Mouse (Mus musculus) yolk sac, embryonic 10.5 days (tissue): Measurements from ENCODE around the gene Fto.
A peak's percentile ranks its signal among the peaks of the same experiment; 100 is the strongest.

Source experiments
- DNase-seq: peaks from one replicate; pipeline ENCODE4 v3.0.0-alpha.2; 2017; ENCODE audit warnings: low spot score

The Fto gene

GRCm38 (mm10) chr8:91611723-91612362 lies 298.5 kb downstream of the Fto start:
- DNase-seq = no peak

- no peak for DNase-seq
These were observed 299.2 kb downstream of the Fto start for GRCm38 (mm10) chr8:91612387-91613130.

- peak; percentile 32 for DNase-seq
These were observed 300.3 kb downstream of the Fto start for GRCm38 (mm10) chr8:91613603-91614002.

GRCm38 (mm10) chr8:91615196-91615595 lies 301.9 kb downstream of the Fto start:
- DNase-seq = no peak

DNA sequence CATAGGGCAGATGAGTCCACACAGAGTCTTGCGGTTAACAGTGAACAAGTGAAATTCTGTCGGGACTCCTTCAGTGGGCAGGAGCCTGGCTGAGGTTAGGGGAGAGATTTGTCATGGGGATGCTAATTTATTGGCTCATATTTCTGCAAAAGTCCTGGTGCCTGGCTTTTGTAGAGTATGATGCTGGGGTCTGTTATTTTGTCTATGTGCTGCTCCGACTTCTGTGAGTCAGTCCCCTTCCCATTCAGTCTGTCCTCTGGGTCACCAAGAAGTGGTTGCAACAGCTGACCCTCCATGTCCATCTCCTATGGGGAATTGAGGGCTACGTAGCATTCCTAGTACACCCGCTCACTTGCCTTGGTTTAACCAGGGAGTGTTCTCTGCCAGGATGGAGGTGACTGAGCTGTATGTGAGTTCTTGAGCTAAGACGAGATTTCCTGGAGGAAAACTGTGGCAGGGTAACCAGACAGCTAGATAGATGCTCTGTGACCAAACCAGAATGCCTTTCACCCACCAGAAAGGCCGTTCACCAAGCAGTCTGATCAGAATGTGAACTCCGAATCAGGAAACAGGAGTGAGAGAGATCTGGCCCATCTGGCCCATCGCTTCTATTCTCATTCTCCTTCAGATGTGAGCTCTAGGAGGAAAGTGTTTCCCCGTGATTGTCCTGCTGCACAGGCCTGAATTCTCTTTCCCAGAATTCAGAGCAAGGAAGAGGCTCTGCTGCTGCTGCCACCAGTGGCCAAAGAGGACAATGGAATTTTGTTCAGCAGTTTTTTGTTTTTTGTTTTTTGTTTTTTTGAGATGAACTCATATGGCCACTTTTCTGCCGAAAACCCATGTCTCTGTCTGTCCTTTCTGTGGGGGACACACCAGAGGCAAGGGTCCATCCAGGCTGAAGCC lies 302.7 kb downstream of the Fto start:
- DNase-seq = no peak

GRCm38 (mm10) chr8:91617772-91618171 lies 304.4 kb downstream of the Fto start:
- DNase-seq = no peak

GRCm38 (mm10) chr8:91622757-91623156 lies 309.4 kb downstream of the Fto start:
- no peak for DNase-seq

DNA sequence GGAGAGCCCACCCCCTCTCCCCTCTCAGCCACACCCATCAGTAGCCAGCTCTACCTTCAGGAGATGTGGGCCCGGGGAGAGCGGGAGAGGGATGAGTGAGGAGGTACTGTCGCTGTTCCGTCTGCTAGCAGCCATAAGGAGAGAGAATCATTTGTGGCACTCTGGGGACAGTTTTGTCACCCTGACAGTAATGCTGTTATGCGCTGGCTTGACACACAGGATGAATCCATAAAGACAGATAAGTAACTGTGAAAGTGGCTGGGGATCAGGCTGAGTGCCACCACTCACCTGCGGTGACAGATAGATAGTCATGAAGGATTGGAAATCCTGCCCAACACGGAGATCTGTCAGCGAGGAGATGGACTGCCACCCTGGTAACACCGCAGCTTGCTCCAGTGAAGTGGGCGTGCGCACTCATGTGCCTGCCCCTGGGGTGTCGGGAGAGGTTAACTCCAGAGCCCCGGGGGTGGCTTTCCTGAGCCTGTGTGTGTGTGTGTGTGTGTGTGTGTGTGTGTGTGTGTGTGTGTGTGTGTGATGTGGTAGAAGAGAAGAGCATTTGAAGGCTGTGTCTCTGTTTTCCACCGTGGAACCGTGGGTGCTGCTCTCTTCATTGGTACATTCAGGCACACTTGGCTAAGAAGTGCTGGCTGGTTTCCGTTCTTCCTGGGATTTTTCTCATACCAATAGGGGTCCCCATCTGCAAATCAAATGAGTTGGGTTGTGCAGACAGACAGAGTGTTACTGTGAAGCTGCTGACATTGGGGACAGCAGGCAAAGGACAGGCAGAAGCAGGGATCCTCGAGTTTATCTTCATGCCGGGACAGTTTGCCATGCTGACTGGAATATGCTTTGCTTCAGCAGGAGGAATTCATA lies 312.6 kb downstream of the Fto start:
- no peak for DNase-seq

- no peak for DNase-seq
These were observed 316.3 kb downstream of the Fto start for GRCm38 (mm10) chr8:91629594-91629993.

DNA sequence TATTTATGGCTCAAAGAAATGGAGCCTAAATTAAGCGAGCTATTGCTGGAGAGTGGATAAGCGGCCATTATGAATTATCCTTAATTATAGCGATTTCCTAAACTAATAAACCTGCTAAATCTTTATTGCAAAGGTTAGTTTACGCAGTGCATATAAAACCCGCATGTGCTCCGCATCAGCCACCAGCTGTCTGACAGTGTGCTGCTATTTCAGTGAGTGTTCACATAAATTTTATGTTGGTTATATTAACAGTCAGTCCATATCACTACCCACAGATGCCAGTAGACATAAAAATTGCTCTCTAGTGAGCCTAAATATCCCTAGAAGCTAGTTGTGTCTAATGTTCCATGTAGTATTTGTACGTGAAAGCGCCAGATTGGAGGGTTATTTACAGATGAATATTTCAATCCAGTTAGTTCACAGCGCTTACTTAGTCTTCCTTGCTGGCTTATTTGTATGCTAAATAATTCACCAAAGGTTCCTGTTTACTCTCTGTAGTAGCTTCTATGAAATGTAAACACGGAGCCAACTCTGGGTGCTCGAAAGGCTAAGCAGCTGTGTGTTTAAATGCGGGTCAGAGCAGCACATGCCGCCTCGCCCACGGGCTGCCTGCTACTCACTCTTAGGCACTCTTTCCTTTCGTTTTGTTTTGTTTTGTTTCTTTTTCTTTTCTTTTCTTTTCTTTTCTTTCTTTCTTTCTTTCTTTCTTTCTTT lies 317.2 kb downstream of the Fto start:
- DNase-seq = no peak

DNA sequence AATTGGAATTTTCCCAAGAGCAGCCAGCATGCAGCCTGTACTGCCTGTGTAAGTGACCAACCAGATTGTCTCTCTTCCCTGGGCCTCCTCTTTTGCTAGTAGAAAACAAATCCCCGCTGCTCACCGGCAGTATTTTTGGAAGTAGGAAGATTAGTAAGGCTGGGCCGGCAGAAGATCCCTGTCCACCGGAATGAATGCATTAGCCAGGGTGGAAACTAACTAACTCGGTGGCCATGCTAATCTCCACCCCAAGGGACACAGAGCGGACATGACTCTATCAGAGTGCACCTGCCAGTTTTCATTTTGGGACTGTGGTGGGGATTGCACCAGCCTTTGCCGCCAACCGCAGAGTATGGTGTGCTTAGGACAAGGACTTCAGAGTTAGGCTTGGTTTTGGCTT lies 319.1 kb downstream of the Fto start:
- no peak for DNase-seq

DNA sequence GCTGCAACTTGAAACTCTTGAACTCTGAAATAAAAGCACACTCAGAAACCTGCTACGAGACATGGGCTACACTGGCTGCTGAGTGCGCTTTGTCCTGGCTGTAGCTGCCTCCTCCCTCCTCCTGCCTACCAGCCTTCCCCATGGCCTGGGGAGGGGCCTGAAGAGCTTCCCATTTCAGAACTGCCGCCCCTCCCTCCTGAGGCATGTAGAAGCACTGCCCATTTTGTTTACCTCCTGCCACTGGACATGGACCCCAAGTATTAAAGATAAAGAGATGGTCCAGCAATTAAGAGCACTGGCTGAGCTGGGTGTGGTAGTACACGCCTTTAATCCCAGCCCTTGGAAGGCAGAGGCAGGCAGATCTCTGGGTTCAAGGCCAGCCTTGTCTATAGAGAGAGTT lies 322.1 kb downstream of the Fto start:
- no peak for DNase-seq

- DNase-seq = no peak
These were observed 323.6 kb downstream of the Fto start for GRCm38 (mm10) chr8:91636887-91637286.

DNA sequence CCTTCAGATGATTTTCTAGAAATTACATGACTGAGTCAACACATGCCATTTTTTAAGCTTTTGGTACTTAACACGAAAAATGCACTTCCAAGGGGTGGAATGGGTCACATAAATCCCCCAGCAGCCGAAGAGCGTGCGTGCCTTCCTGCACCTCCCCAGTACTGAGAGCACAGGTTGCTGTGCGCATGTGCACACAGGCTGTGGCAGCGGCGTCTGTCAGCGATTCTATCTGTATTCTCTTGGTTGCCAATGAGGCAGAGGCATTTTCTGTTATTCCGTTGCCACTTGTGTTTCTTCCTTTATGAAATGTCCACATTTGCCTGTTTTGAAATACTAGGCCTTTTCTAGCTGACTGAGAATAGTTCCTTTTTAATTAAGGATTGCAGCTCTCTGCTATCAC lies 324.4 kb downstream of the Fto start:
- DNase-seq = no peak

- no peak for DNase-seq
These were observed 324.9 kb downstream of the Fto start for GRCm38 (mm10) chr8:91638256-91638655.

GRCm38 (mm10) chr8:91640471-91640870 lies 327.1 kb downstream of the Fto start:
- no peak for DNase-seq

- no peak for DNase-seq
These were observed 332.2 kb downstream of the Fto start for GRCm38 (mm10) chr8:91645484-91645883.

DNA sequence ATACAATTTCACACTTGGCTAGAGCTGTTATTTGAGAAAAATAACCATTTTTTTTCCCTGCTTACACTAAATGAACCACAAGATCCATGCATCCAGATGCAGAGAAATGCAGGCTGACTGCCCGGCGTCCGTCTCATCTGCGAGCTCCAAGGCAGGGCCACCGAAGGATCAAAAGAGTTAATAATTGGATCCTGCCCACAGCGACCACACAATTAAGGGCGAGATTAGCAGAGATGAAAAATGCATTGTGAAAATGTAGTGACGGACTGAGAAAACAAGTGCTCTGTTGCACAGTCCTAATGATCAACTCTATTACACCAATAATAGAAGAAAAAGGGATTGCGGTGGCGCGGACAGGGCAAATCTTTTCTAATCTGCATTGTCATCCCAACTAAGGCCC lies 334.6 kb downstream of the Fto start:
- no peak for DNase-seq

DNA sequence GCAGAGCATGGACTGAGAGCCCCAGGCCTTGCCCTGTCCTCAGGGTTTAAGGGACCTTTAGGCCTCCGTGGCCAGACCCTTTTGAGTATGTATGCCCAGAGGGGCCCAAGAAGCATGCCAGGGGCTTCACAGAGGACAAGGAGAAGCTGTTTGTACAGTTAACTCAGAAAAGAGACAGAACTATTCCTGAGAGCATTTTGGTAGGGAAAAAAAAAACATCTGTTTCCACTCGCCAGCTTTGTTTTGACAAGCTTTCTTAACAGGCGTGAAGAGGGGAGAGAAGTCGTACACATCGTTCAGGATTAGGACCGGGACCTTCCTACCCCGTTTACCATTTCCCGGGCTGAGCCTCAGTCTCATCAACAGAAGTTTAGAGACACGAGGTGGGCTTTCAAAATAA lies 335.5 kb downstream of the Fto start:
- DNase-seq = no peak

- DNase-seq = no peak
These were observed 340.2 kb downstream of the Fto start for GRCm38 (mm10) chr8:91653561-91653960.

DNA sequence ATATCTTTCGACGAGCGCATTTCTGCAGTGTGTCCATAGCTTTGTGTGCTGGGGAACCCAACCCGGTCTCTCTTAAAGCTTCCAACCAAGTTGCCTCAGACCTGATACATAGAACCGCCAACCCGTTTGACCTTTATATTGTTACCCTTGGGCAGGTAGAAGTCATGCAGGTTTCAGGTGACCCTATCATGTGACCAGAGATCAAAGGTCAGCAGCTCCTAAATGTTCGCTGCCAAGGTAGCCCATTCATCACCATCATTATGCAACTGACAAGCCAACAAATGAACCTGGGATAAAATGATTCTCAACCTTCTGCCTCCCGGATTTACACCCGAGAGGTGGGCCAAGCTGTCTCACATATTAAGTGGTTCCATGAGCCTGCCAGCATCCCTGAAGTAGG lies 344.1 kb downstream of the Fto start:
- DNase-seq = no peak
